Mouse (Mus musculus) spleen, postnatal 36 days (tissue): Measurements from ENCODE around the gene Btbd35f2.
"Not testable (repeated sequence)": the region's sequence is repeated elsewhere in the genome, so short reads cannot be mapped to it uniquely, and the experiment has no call there.

Experiments used
- DNase-seq, 2 experiments: peaks; one replicate each; pipeline ENCODE4 v3.0.0; 2022; ENCODE audit warnings: low spot score in 2 of 2, mixed read lengths in 1 of 2

Btbd35f2 gene

DNA sequence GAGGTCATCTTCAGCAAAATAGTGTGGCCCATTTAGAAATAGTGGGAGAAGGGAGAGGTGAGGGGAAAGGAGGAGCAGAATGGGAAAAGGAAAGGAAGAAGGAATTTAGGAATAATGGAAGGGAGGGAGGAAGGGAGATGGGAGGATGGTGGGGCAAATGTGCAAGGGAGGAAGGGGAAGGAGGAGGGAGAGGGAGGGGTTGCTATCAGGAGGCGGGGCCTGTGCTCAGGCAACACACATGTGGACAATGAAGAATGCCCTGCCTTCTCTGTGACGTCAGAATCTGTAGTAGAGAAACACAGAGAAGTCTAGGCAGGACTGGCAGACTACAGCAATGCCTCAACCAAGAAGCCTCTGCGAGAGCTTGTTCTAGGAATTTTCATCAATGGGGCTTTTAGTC lies at the start of gene Btbd35f2:
Gene Btbd35f2, plus strand, starts transcription at position 301 of the 400 bp plus-strand sequence.
- not testable (repeated sequence) for DNase-seq
